Mouse (Mus musculus): ENCODE data around the gene Vamp1. TPM values are rescaled to one million over a fixed set of nuclear protein-coding genes. Genes with fewer than 3 reads are reported as not detected.

Vamp1 gene
- polyA plus RNA-seq, 1 experiment from 2014 or later: 2.6 TPM

- no peak overlapping the region for H3K9ac ChIP-seq
- no peaks in the 10 kb centered on the region for H3K4me1 ChIP-seq (ENCODE audit: insufficient read depth)
- DNase-seq: no peak
- no peaks in the 10 kb centered on the region for H3K9me3 ChIP-seq (ENCODE audit: low read depth, low read length)
- H3K36me3 ChIP-seq (ENCODE audit: insufficient read depth): no peaks in the 10 kb centered on the region
- H3K4me3 ChIP-seq (ENCODE audit: low read depth, low read length): no peak overlapping the region
- no peaks in the 10 kb centered on the region for H3K27me3 ChIP-seq (ENCODE audit: insufficient read depth, low read length)
- no peak for ATAC-seq (ENCODE audit: insufficient read depth)
- TF ChIP-seq CTCF (IDR thresholded peaks at IDR 0.05; ENCODE audit: low read depth): no peak
- no peak overlapping the region for H3K27ac ChIP-seq (ENCODE audit: low read depth)
- WGBS: 83% methylated on average over 7 of the region's 7 CpGs
- H3K4me2 ChIP-seq: no peak overlapping the region
Measured at GRCm38 (mm10) chr6:125284751-125285150, 69.4 kb downstream of the Vamp1 start.

- DNase-seq (no peak), ATAC-seq (ENCODE audit: insufficient read depth) (no peak; the same call in 1 of the 2 replicates)
- Histone ChIP-seq H3K9ac (no peak within 1 kb of the TSS), H3K36me3 (ENCODE audit: insufficient read depth) (no peaks in the 10 kb centered on the region), H3K4me1 (ENCODE audit: insufficient read depth) (no peaks in the 10 kb centered on the region), H3K27ac (ENCODE audit: low read depth) (no peak within 1 kb of the TSS), H3K4me3 (ENCODE audit: low read depth, low read length) (no peak within 1 kb of the TSS), H3K4me2 (no peak within 1 kb of the TSS), H3K27me3 (ENCODE audit: insufficient read depth, low read length) (no peaks in the 10 kb centered on the region), H3K9me3 (ENCODE audit: low read depth, low read length) (no peaks in the 10 kb centered on the region)
- TF ChIP-seq CTCF (IDR thresholded peaks at IDR 0.05; ENCODE audit: low read depth): no peak
- WGBS: 93% methylated on average over 22 of the region's 22 CpGs
Measured at GRCm38 (mm10) chr6:125285890-125286289, 70.5 kb downstream of the Vamp1 start, which contains the start of gene Tuba3a. Gene Tuba3a (minus strand): TSS chr6:125286042.

- 74% methylated on average over 4 of the region's 4 CpGs for WGBS
- no peak for DNase-seq
- Histone ChIP-seq H3K27ac (ENCODE audit: low read depth) (no peak overlapping the region), H3K27me3 (ENCODE audit: insufficient read depth, low read length) (no peaks in the 10 kb centered on the region), H3K4me3 (ENCODE audit: low read depth, low read length) (no peak overlapping the region), H3K4me1 (ENCODE audit: insufficient read depth) (no peaks in the 10 kb centered on the region), H3K4me2 (no peak overlapping the region), H3K36me3 (ENCODE audit: insufficient read depth) (no peaks in the 10 kb centered on the region), H3K9me3 (ENCODE audit: low read depth, low read length) (no peaks in the 10 kb centered on the region), H3K9ac (no peak overlapping the region)
- TF ChIP-seq CTCF (IDR thresholded peaks at IDR 0.05; ENCODE audit: low read depth): no peak
- no peak for ATAC-seq (ENCODE audit: insufficient read depth)
Measured at GRCm38 (mm10) chr6:125286944-125287343, 71.6 kb downstream of the Vamp1 start.

GRCm38 (mm10) chr6:125288730-125289129 is 73.4 kb downstream of the Vamp1 start:
- DNase-seq: no peak
- Histone ChIP-seq H3K4me2 (no peak overlapping the region), H3K27ac (ENCODE audit: low read depth) (no peak overlapping the region), H3K9ac (no peak overlapping the region), H3K27me3 (ENCODE audit: insufficient read depth, low read length) (no peaks in the 10 kb centered on the region), H3K9me3 (ENCODE audit: low read depth, low read length) (no peaks in the 10 kb centered on the region), H3K4me1 (ENCODE audit: insufficient read depth) (no peaks in the 10 kb centered on the region), H3K36me3 (ENCODE audit: insufficient read depth) (no peaks in the 10 kb centered on the region), H3K4me3 (ENCODE audit: low read depth, low read length) (no peak overlapping the region)
- no peak for TF ChIP-seq CTCF (IDR thresholded peaks at IDR 0.05; ENCODE audit: low read depth)
- WGBS: 59% methylated on average over 5 of the region's 5 CpGs
- ATAC-seq (ENCODE audit: insufficient read depth): no peak

- Histone ChIP-seq H3K9me3 (ENCODE audit: low read depth, low read length) (no peaks in the 10 kb centered on the region), H3K4me2 (no peak overlapping the region), H3K9ac (no peak overlapping the region), H3K27me3 (ENCODE audit: insufficient read depth, low read length) (no peaks in the 10 kb centered on the region), H3K4me1 (ENCODE audit: insufficient read depth) (no peaks in the 10 kb centered on the region), H3K27ac (ENCODE audit: low read depth) (no peak overlapping the region), H3K36me3 (ENCODE audit: insufficient read depth) (no peaks in the 10 kb centered on the region), H3K4me3 (ENCODE audit: low read depth, low read length) (no peak overlapping the region)
- 66% methylated on average over 4 of the region's 4 CpGs for WGBS
- ATAC-seq (ENCODE audit: insufficient read depth) (no peak), DNase-seq (no peak)
- no peak for TF ChIP-seq CTCF (IDR thresholded peaks at IDR 0.05; ENCODE audit: low read depth)
Measured at GRCm38 (mm10) chr6:125291329-125291728, 76.0 kb downstream of the Vamp1 start.

GRCm38 (mm10) chr6:125292256-125292655 is 76.9 kb downstream of the Vamp1 start:
- DNase-seq: no peak
- no peak for ATAC-seq (ENCODE audit: insufficient read depth)
- Histone ChIP-seq H3K9ac (no peak overlapping the region), H3K36me3 (ENCODE audit: insufficient read depth) (no peaks in the 10 kb centered on the region), H3K27me3 (ENCODE audit: insufficient read depth, low read length) (no peaks in the 10 kb centered on the region), H3K4me1 (ENCODE audit: insufficient read depth) (no peaks in the 10 kb centered on the region), H3K27ac (ENCODE audit: low read depth) (no peak overlapping the region), H3K9me3 (ENCODE audit: low read depth, low read length) (no peaks in the 10 kb centered on the region), H3K4me2 (no peak overlapping the region), H3K4me3 (ENCODE audit: low read depth, low read length) (no peak overlapping the region)
- no peak for TF ChIP-seq CTCF (IDR thresholded peaks at IDR 0.05; ENCODE audit: low read depth)
- 82% methylated on average over 7 of the region's 7 CpGs for WGBS

GRCm38 (mm10) chr6:125294049-125294448 is 78.7 kb downstream of the Vamp1 start:
- no peak for DNase-seq
- Histone ChIP-seq H3K27me3 (ENCODE audit: insufficient read depth, low read length) (no peaks in the 10 kb centered on the region), H3K4me1 (ENCODE audit: insufficient read depth) (no peaks in the 10 kb centered on the region), H3K4me2 (no peak overlapping the region), H3K36me3 (ENCODE audit: insufficient read depth) (no peaks in the 10 kb centered on the region), H3K9me3 (ENCODE audit: low read depth, low read length) (no peaks in the 10 kb centered on the region), H3K4me3 (ENCODE audit: low read depth, low read length) (no peak overlapping the region), H3K27ac (ENCODE audit: low read depth) (no peak overlapping the region), H3K9ac (no peak overlapping the region)
- ATAC-seq (ENCODE audit: insufficient read depth): no peak
- WGBS: 64% methylated on average over 4 of the region's 4 CpGs
- TF ChIP-seq CTCF (IDR thresholded peaks at IDR 0.05; ENCODE audit: low read depth): no peak

Small RNAs within 50 kb of the gene (microRNA-seq; reads per million reads assigned to microRNA genes)
- gene Mir3098 (ENCODE audit: borderline number of aligned reads): 1.2 reads per million
- gene Mir8113 (ENCODE audit: borderline number of aligned reads): not detected

Other genes starting within 250 kb of the Vamp1 start
- 0.39 and 0.59 TPM in 2 replicates for gene Pianp, start 218.9 kb upstream of the Vamp1 start, polyA plus RNA-seq (2014; fragmentation: Nextera tagmentation; extraction: Ambion mirVana)
- 13.2 and 14.8 TPM in 2 replicates for gene Zfp384, start 206.4 kb upstream of the Vamp1 start, polyA plus RNA-seq (2014; fragmentation: Nextera tagmentation; extraction: Ambion mirVana)
- 97.9 and 101 TPM in 2 replicates for gene Ing4, start 175.8 kb upstream of the Vamp1 start, polyA plus RNA-seq (2014; fragmentation: Nextera tagmentation; extraction: Ambion mirVana)
- gene Acrbp, start 165.9 kb upstream of the Vamp1 start, polyA plus RNA-seq (2014; fragmentation: Nextera tagmentation; extraction: Ambion mirVana): 13.6 TPM in 2 replicates
- 0.31 and 0.49 TPM in 2 replicates for gene Lpar5, start 147.6 kb upstream of the Vamp1 start, polyA plus RNA-seq (2014; fragmentation: Nextera tagmentation; extraction: Ambion mirVana)
- gene Chd4, start 119.6 kb upstream of the Vamp1 start, polyA plus RNA-seq (2014; fragmentation: Nextera tagmentation; extraction: Ambion mirVana): 82.5 and 92.4 TPM in 2 replicates
- gene Nop2, start 83.6 kb upstream of the Vamp1 start, polyA plus RNA-seq (2014; fragmentation: Nextera tagmentation; extraction: Ambion mirVana): 58.5 and 70.6 TPM in 2 replicates
- 6.0 and 6.2 TPM in 2 replicates for gene Iffo1, start 70.3 kb upstream of the Vamp1 start, polyA plus RNA-seq (2014; fragmentation: Nextera tagmentation; extraction: Ambion mirVana)
- 1,954 TPM in 2 replicates for gene Gapdh, start 49.1 kb upstream of the Vamp1 start, polyA plus RNA-seq (2014; fragmentation: Nextera tagmentation; extraction: Ambion mirVana)
- gene Ncapd2, start 23.9 kb upstream of the Vamp1 start, polyA plus RNA-seq (2014; fragmentation: Nextera tagmentation; extraction: Ambion mirVana): 151 and 167 TPM in 2 replicates
- gene Mrpl51, start 23.8 kb upstream of the Vamp1 start, polyA plus RNA-seq (2014; fragmentation: Nextera tagmentation; extraction: Ambion mirVana): 202 and 205 TPM in 2 replicates
- 4.3 and 5.4 TPM in 2 replicates for gene Tapbpl, start 16.3 kb downstream of the Vamp1 start, polyA plus RNA-seq (2014; fragmentation: Nextera tagmentation; extraction: Ambion mirVana)
- 1.9 and 2.0 TPM in 2 replicates for gene Cd27, start 21.5 kb downstream of the Vamp1 start, polyA plus RNA-seq (2014; fragmentation: Nextera tagmentation; extraction: Ambion mirVana)
- gene Tuba3a, start 70.5 kb downstream of the Vamp1 start, polyA plus RNA-seq (2014; fragmentation: Nextera tagmentation; extraction: Ambion mirVana): 0.24 and 0.32 TPM in 2 replicates
- 73.7 and 81.7 TPM in 2 replicates for gene Ltbr, start 98.3 kb downstream of the Vamp1 start, polyA plus RNA-seq (2014; fragmentation: Nextera tagmentation; extraction: Ambion mirVana)
- 1.8 and 2.2 TPM in 2 replicates for gene Scnn1a, start 105.1 kb downstream of the Vamp1 start, polyA plus RNA-seq (2014; fragmentation: Nextera tagmentation; extraction: Ambion mirVana)
- 82.5 and 83.3 TPM in 2 replicates for gene Tnfrsf1a, start 133.8 kb downstream of the Vamp1 start, polyA plus RNA-seq (2014; fragmentation: Nextera tagmentation; extraction: Ambion mirVana)
- gene Plekhg6, start 165.2 kb downstream of the Vamp1 start, polyA plus RNA-seq (2014; fragmentation: Nextera tagmentation; extraction: Ambion mirVana): 0.22 and 0.51 TPM in 2 replicates